Mouse (Mus musculus) bone marrow macrophage, adult 2 months (primary cell): ENCODE data around the gene Ackr1.

Experiments used
- CTCF ChIP-seq: IDR thresholded peaks from 2 replicates; pipeline ENCODE4 v1.5.1; 2012; ENCODE audit warnings: low read depth, mild to moderate bottlenecking, low read length, moderate library complexity
- POLR2A ChIP-seq: IDR thresholded peaks from 2 replicates; pipeline ENCODE4 v1.6.1; 2012; ENCODE audit warnings: mild to moderate bottlenecking, low read depth, low read length, borderline replicate concordance

- no peak for TF ChIP-seq POLR2A
- TF ChIP-seq CTCF = 0 out of 2 replicates have a peak, but pooled peaks have one; percentile 38
Measured at GRCm38 (mm10) chr1:173339543-173339942, 6.0 kb upstream of the Ackr1 start.
